Mouse (Mus musculus) heart, postnatal 36 days (tissue): ENCODE measurements at regions not wholly inside any gene's neighbourhood (a gene's known extent, or its start where the extent isn't known, plus 50 kb on each side); places are given as distances from the start of the nearest gene placed in this dataset.

ENCODE experiments used
- DNase-seq, 2 experiments: peaks; one replicate each; pipeline ENCODE4 v3.0.0; 2021 to 2022
- intact Hi-C: fragments of 180-260 bp; cut with DNase I; formaldehyde crosslinking; loops from one replicate; pipeline ENCODE4 v1.15.1; 2025

GRCm38 (mm10) chrX:152918212-152918611 is 88.1 kb upstream of the Usp51 start:
- peak; percentile 45 to 63 for DNase-seq
- intact Hi-C loops, result no loop called here

- DNase-seq, result peak in 1 of 2 experiments; percentile 3
- intact Hi-C loops, result loop anchor here (5.0 kb wide), 1 partner anchor 440 kb away; no protein-coding TSS in a partner anchor
Observed at GRCm38 (mm10) chrX:152926991-152927390, 79.3 kb upstream of the Usp51 start.

- intact Hi-C loops, result no loop called here
- no peak for DNase-seq
Observed at GRCm38 (mm10) chrX:152946201-152946600, 60.1 kb upstream of the Usp51 start.
